ENCODE assay signal across 8 mouse cellular contexts in genomic region chrX:165327699-165328333, GRCm38 (mm10). TPM values are rescaled to one million over a fixed set of nuclear protein-coding genes. Genes with fewer than 3 reads are reported as not detected.
A peak's percentile ranks its signal among the peaks of the same experiment; 100 is the strongest.
DNase-seq lines count a peak whose midpoint lies in the region; ATAC-seq and TF ChIP-seq lines count a peak whose summit lies in the region.

No protein-coding gene starts in this region.

- TF ChIP-seq EP300 in liver, postnatal 0 days (IDR thresholded peaks at IDR 0.05; ENCODE audit: low read depth): no peak

- TF ChIP-seq CTCF in liver, postnatal 0 days (IDR thresholded peaks at IDR 0.05; ENCODE audit: low read depth): 0 out of 2 replicates have a peak, but pooled peaks have one; percentile 11

- H3K9me3 ChIP-seq in lung, embryonic 16.5 days (ENCODE audit: control insufficient read depth, low read length): no peaks in the 10 kb centered on the region
- H3K9me3 ChIP-seq in forebrain, embryonic 13.5 days (replicated peaks): no peaks in the 10 kb centered on the region
- no peaks in the 10 kb centered on the region for H3K9me3 ChIP-seq in kidney, embryonic 16.5 days (ENCODE audit: low read length)
- H3K9me3 ChIP-seq in liver, postnatal 0 days (ENCODE audit: low read length): no peaks in the 10 kb centered on the region
- no peaks in the 10 kb centered on the region for H3K9me3 ChIP-seq in stomach, embryonic 16.5 days (replicated peaks; ENCODE audit: control insufficient read depth, low read length)

- H3K27me3 ChIP-seq in lung, embryonic 16.5 days (ENCODE audit: control insufficient read depth, insufficient read depth, low read depth, low read length): no peaks in the 10 kb centered on the region
- H3K27me3 ChIP-seq in forebrain, embryonic 13.5 days: no peaks in the 10 kb centered on the region
- no peaks in the 10 kb centered on the region; the same call in 1 of the 2 replicates for H3K27me3 ChIP-seq in kidney, embryonic 16.5 days (ENCODE audit: insufficient read depth, low read length)
- H3K27me3 ChIP-seq in liver, postnatal 0 days (ENCODE audit: insufficient read depth, low read length): no peaks in the 10 kb centered on the region
- no peaks in the 10 kb centered on the region for H3K27me3 ChIP-seq in stomach, embryonic 16.5 days (ENCODE audit: control insufficient read depth, insufficient read depth, low read length)

- no peaks in the 10 kb centered on the region for H3K4me1 ChIP-seq in lung, embryonic 16.5 days (replicated peaks; ENCODE audit: control insufficient read depth, insufficient read depth, low read length)
- H3K4me1 ChIP-seq in forebrain, embryonic 13.5 days: no peaks in the 10 kb centered on the region
- no peaks in the 10 kb centered on the region for H3K4me1 ChIP-seq in kidney, embryonic 16.5 days (ENCODE audit: insufficient read depth, low read length)
- H3K4me1 ChIP-seq in liver, postnatal 0 days (ENCODE audit: insufficient read depth): no peaks in the 10 kb centered on the region
- no peaks in the 10 kb centered on the region for H3K4me1 ChIP-seq in stomach, embryonic 16.5 days (ENCODE audit: control insufficient read depth, insufficient read depth, low read length)

- no peak for DNase-seq in lung, postnatal 14 days
- peak; percentile 40 for DNase-seq in brain, embryonic 18.5 days (ENCODE audit: low read depth, low spot score)
- no peak for DNase-seq in liver, postnatal 0 days

- H3K4me2 ChIP-seq in lung, embryonic 16.5 days (ENCODE audit: low read depth, low read length): peak overlapping the region; percentile 39
- peak overlapping the region; percentile 60 for H3K4me2 ChIP-seq in forebrain, embryonic 13.5 days
- peak overlapping the region; percentile 49 for H3K4me2 ChIP-seq in kidney, embryonic 16.5 days (replicated peaks; ENCODE audit: low read depth, low read length)
- H3K4me2 ChIP-seq in liver, postnatal 0 days (ENCODE audit: low read depth, low read length): no peak overlapping the region; the same call in 1 of the 2 replicates
- peak overlapping the region; percentile 47 for H3K4me2 ChIP-seq in stomach, embryonic 16.5 days (ENCODE audit: low read depth, low read length)

- 18% methylated on average over 9 of the region's 9 CpGs for WGBS in lung, embryonic 16.5 days
- WGBS in forebrain, embryonic 13.5 days: 19% methylated on average over 9 of the region's 9 CpGs
- 18% methylated on average over 9 of the region's 9 CpGs for WGBS in kidney, embryonic 16.5 days
- WGBS in liver, postnatal 0 days (ENCODE audit: insufficient replicate concordance): 16% methylated on average over 9 of the region's 9 CpGs
- 15% methylated on average over 9 of the region's 9 CpGs for WGBS in stomach, embryonic 16.5 days

- H3K4me3 ChIP-seq in lung, embryonic 16.5 days (ENCODE audit: low read length): no peak overlapping the region
- peak overlapping the region; percentile 32 for H3K4me3 ChIP-seq in forebrain, embryonic 13.5 days
- H3K4me3 ChIP-seq in kidney, embryonic 16.5 days (ENCODE audit: low read length): peak overlapping the region; percentile 23
- no peak overlapping the region for H3K4me3 ChIP-seq in liver, postnatal 0 days (ENCODE audit: low read depth, low read length)
- peak overlapping the region; percentile 29 for H3K4me3 ChIP-seq in stomach, embryonic 16.5 days (replicated peaks; ENCODE audit: low read length)

- no peak overlapping the region for H3K9ac ChIP-seq in lung, embryonic 16.5 days (ENCODE audit: low read length)
- H3K9ac ChIP-seq in forebrain, embryonic 13.5 days: no peak overlapping the region
- H3K9ac ChIP-seq in kidney, embryonic 16.5 days (replicated peaks; ENCODE audit: low read length): no peak overlapping the region
- no peak overlapping the region for H3K9ac ChIP-seq in liver, postnatal 0 days (replicated peaks)
- no peak overlapping the region for H3K9ac ChIP-seq in stomach, embryonic 16.5 days (ENCODE audit: low read length)

- ATAC-seq in lung, embryonic 16.5 days (ENCODE audit: low read depth): no peak
- ATAC-seq in forebrain, embryonic 13.5 days: peak; percentile 59
- no peak for ATAC-seq in kidney, embryonic 16.5 days (ENCODE audit: low FRiP score, low TSS enrichment)
- no peak for ATAC-seq in liver, postnatal 0 days
- no peak for ATAC-seq in stomach, embryonic 16.5 days (ENCODE audit: insufficient read depth, low FRiP score)
- no peak for ATAC-seq in erythroid progenitor cell, adult 5-6 weeks (replicated peaks; ENCODE audit: low FRiP score, poor library complexity, severe bottlenecking)

- H3K36me3 ChIP-seq in lung, embryonic 16.5 days (ENCODE audit: control insufficient read depth, insufficient read depth, low read length): no peaks in the 10 kb centered on the region
- no peaks in the 10 kb centered on the region for H3K36me3 ChIP-seq in forebrain, embryonic 13.5 days (ENCODE audit: poor library complexity, severe bottlenecking)
- H3K36me3 ChIP-seq in kidney, embryonic 16.5 days (ENCODE audit: insufficient read depth, low read length): no peaks in the 10 kb centered on the region
- no peaks in the 10 kb centered on the region for H3K36me3 ChIP-seq in liver, postnatal 0 days (replicated peaks; ENCODE audit: insufficient read depth, low read length)
- no peaks in the 10 kb centered on the region for H3K36me3 ChIP-seq in stomach, embryonic 16.5 days (ENCODE audit: control insufficient read depth, insufficient read depth, low read length)

- H3K27ac ChIP-seq in lung, embryonic 16.5 days (ENCODE audit: low read length): no peak overlapping the region
- H3K27ac ChIP-seq in forebrain, embryonic 13.5 days: no peak overlapping the region
- no peak overlapping the region for H3K27ac ChIP-seq in kidney, embryonic 16.5 days (ENCODE audit: low read length)
- no peak overlapping the region for H3K27ac ChIP-seq in liver, postnatal 0 days (ENCODE audit: low read depth)
- no peak overlapping the region for H3K27ac ChIP-seq in stomach, embryonic 16.5 days (ENCODE audit: low read length)

RNA-seq across cellular contexts. Expression of gene Glra2, which starts 0.6 kb away (rescaled TPM):
- 0.23 TPM in 1 of 2 replicates, not detected in the other for polyA plus RNA-seq in lung, embryonic 16.5 days (2015; fragmentation: Nextera tagmentation; extraction: Ambion mirVana)
- 12.7 and 15.5 TPM in 2 replicates for polyA plus RNA-seq in forebrain, embryonic 13.5 days (2015; fragmentation: Nextera tagmentation; extraction: Ambion mirVana)
- polyA plus RNA-seq in kidney, embryonic 16.5 days (2015; fragmentation: Nextera tagmentation; extraction: Ambion mirVana): not detected in 2 replicates
- polyA plus RNA-seq in liver, postnatal 0 days (2015; fragmentation: Nextera tagmentation; extraction: Ambion mirVana): not detected in 2 replicates
- polyA plus RNA-seq in stomach, embryonic 16.5 days (2015; fragmentation: Nextera tagmentation; extraction: Ambion mirVana): 0.09 and 0.17 TPM in 2 replicates
- not detected in 2 replicates for total RNA-seq in erythroid progenitor cell, adult 5-6 weeks (2015; ENCODE audit: low replicate concordance)
- total RNA-seq in erythroid progenitor cell, adult 5-6 weeks (2017; ENCODE audit: low replicate concordance): not detected in 2 replicates

Comparison
In these comparisons a context has a peak if more than half of its experiments do, and no peak if none do; other contexts are left out.
1. H3K4me3 ChIP-seq: peak in forebrain, embryonic 13.5 days (single experiment), kidney, embryonic 16.5 days (single experiment) and stomach, embryonic 16.5 days (single experiment); none in lung, embryonic 16.5 days (single experiment) and liver, postnatal 0 days (single experiment).
2. RNA of gene Glra2, which starts 0.6 kb away (polyA plus RNA-seq): 12.7 to 15.5 TPM in forebrain, embryonic 13.5 days; 0.09 to 0.17 TPM in stomach, embryonic 16.5 days, not detected in liver, postnatal 0 days, 0.23 TPM in lung, embryonic 16.5 days and not detected in kidney, embryonic 16.5 days; every median in the first group is over 10 times any median in the second.